Mouse (Mus musculus) layer of hippocampus, postnatal 25 days (tissue): ENCODE data around the gene Usp33. TPM values are rescaled to one million over a fixed set of nuclear protein-coding genes. Genes with fewer than 3 reads are reported as not detected.

Experiments used
- DNase-seq, 2 experiments: peaks; one replicate each; pipeline ENCODE4 v3.0.0; 2022; ENCODE audit warnings: mixed read lengths in 2 of 2, low spot score in 1 of 2; ENCODE audit errors: extremely low spot score in 1 of 2
- total RNA-seq, 2 experiments: library from RNA; stranded (reverse); gene quantifications; 2 replicates each; pipeline ENCODE4 v1.2.3; 2021

Usp33 gene
- total RNA-seq, 2 experiments from 2014 or later = 116 to 123 TPM

- DNase-seq = peak; percentile 71 to 79
Observed at GRCm38 (mm10) chr3:152339862-152340557, 6.3 kb upstream of the Usp33 start, which contains the start of gene Miga1. Gene Miga1 (minus strand): TSS chr3:152340407.

GRCm38 (mm10) chr3:152342961-152343517, 3.2 kb upstream of the Usp33 start:
- DNase-seq = no peak

- peak in 1 of 2 experiments; percentile 40 for DNase-seq
Observed at GRCm38 (mm10) chr3:152346633-152347141, 409 bp downstream of the Usp33 start.

- DNase-seq = no peak
Observed at GRCm38 (mm10) chr3:152347227-152347626, 949 bp downstream of the Usp33 start.

GRCm38 (mm10) chr3:152348011-152348830, 1.9 kb downstream of the Usp33 start:
- DNase-seq = no peak

- no peak for DNase-seq
Observed at GRCm38 (mm10) chr3:152350431-152350830, 4.2 kb downstream of the Usp33 start.

GRCm38 (mm10) chr3:152350966-152351365, 4.7 kb downstream of the Usp33 start:
- no peak for DNase-seq

GRCm38 (mm10) chr3:152352289-152352688, 6.0 kb downstream of the Usp33 start:
- DNase-seq = no peak

- DNase-seq = no peak
Observed at GRCm38 (mm10) chr3:152353434-152354177, 7.3 kb downstream of the Usp33 start.

- no peak for DNase-seq
Observed at GRCm38 (mm10) chr3:152355361-152355760, 9.1 kb downstream of the Usp33 start.

GRCm38 (mm10) chr3:152356751-152357150, 10.5 kb downstream of the Usp33 start:
- no peak for DNase-seq

- DNase-seq = no peak
Observed at GRCm38 (mm10) chr3:152359151-152359550, 12.9 kb downstream of the Usp33 start.

GRCm38 (mm10) chr3:152364181-152364580, 17.9 kb downstream of the Usp33 start:
- DNase-seq = no peak

GRCm38 (mm10) chr3:152376063-152376462, 29.8 kb downstream of the Usp33 start:
- no peak for DNase-seq

GRCm38 (mm10) chr3:152384106-152384505, 37.8 kb downstream of the Usp33 start:
- no peak for DNase-seq

GRCm38 (mm10) chr3:152395350-152396277, 49.3 kb downstream of the Usp33 start, which contains the start of gene Zzz3:
Gene Zzz3 (plus strand): TSS chr3:152395473.
- DNase-seq = peak; percentile 75 to 87

GRCm38 (mm10) chr3:152396278-152396987, 50.2 kb downstream of the Usp33 start:
- DNase-seq = peak; percentile 95 to 100

- peak in 1 of 2 experiments; percentile 15 for DNase-seq
Observed at GRCm38 (mm10) chr3:152396988-152397314, 50.7 kb downstream of the Usp33 start.
